Mouse (Mus musculus) cerebellum, postnatal 10 days (tissue): Measurements from ENCODE around the gene Olfr916.

Experiments
- DNase-seq, 2 experiments: peaks; one replicate each; pipeline ENCODE4 v3.0.0; 2021; ENCODE audit warnings: mixed read lengths in 2 of 2

The Olfr916 gene

GRCm38 (mm10) chr9:38659775-38660174, at the start of gene Olfr916:
TSS of gene Olfr916 (minus strand) at chr9:38659875.
- DNase-seq = no peak

- DNase-seq = no peak
Observed at GRCm38 (mm10) chr9:38674501-38674900, 14.8 kb upstream of the Olfr916 start, which contains the start of gene Olfr918. TSS of gene Olfr918 (minus strand) at chr9:38674601.

GRCm38 (mm10) chr9:38672887-38673286, 13.2 kb upstream of the Olfr916 start:
- no peak for DNase-seq

- no peak for DNase-seq
Observed at GRCm38 (mm10) chr9:38665742-38666141, 6.1 kb upstream of the Olfr916 start, which contains the start of gene Olfr917. TSS of gene Olfr917 (minus strand) at chr9:38665842.

- DNase-seq = no peak
Observed at GRCm38 (mm10) chr9:38632406-38632805, 27.3 kb downstream of the Olfr916 start.
